Mouse (Mus musculus): ENCODE data around the gene Osgin1.

Osgin1 gene

DNA sequence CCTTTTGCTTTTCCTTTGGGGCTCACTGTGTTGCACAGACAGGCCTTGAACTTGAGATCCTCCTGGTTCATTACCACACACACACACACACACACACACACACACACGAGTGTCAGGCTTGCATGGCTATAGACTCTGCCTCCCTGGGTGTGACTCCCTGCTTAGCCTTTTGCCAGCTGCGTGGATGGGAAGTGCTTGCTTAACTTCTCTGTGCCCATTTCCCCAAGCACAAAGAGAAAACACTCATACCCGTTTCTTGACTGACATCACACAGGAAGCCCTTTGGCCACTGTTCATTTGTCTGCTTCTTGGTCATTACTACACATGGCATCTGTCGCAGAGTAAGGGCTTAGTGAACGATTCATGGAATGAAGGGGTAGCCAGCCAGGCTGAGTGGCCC lies 8.1 kb downstream of the Osgin1 start:
- DNase-seq (ENCODE audit: low read depth in 2 of 2, low spot score in 2 of 2): no peak

DNA sequence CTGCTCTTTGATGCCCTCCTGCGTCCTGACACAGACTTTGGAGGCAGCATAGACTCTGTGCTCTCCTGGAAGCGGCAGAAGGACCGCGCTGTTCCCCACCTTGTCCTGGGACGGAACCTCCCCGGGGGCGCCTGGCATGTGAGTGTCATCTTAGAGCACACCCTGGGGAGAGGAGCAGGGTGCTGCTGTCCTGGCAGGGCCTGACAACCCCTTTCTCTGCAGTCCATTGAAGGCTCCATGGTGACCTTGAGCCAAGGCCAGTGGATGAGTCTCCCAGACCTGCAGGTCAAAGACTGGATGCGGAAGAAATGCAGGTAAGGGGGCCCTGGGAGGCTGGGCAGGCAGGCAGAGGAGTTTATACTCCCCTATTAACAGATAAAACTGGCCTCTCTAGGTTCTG lies 9.0 kb downstream of the Osgin1 start:
- DNase-seq (ENCODE audit: low read depth in 2 of 2, low spot score in 2 of 2): no peak

DNA sequence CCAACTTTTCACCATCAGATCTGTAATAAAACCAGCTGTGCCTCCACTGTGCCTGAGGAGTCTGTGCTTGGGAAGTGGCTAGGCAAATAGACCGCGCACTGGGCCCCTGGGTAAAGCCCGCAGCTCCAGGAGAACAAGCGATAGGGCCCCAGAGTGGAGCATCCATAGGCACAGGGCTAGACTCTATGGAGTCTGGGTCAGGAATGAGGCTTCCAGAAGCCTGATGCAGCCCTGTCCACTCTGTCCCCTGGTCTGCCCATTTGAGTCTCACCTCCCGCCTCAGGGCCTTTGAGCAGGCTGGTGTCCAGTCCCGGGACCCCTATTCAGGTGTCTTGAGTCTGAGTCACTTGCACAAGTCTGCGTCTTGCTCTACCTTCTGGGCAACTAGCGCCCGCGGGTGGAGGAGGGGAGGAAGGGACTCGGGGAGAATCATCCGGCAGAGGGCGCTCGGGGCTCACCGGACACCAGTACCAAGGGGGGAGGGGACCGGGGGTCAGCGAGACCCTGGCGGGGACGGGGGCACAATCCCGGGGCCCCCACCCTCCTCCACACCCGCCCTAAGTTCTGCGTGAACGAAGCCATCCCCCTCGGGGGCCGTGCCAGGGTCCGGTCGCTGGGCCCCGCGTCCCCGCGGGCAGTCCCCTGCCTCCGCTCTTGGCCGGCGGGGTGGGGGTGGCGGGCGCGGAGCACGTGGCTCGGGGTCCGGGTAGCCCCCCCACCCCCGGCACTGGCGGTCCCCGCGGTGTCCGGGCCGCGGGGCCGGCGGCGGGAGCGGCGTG lies 12.5 kb downstream of the Osgin1 start, which contains the start of gene Necab2:
Necab2 (plus strand) TSS at position 509 of the 779 bp plus-strand sequence.
- peak; percentile 50 to 61 for DNase-seq (ENCODE audit: low read depth in 2 of 2, low spot score in 2 of 2)

DNA sequence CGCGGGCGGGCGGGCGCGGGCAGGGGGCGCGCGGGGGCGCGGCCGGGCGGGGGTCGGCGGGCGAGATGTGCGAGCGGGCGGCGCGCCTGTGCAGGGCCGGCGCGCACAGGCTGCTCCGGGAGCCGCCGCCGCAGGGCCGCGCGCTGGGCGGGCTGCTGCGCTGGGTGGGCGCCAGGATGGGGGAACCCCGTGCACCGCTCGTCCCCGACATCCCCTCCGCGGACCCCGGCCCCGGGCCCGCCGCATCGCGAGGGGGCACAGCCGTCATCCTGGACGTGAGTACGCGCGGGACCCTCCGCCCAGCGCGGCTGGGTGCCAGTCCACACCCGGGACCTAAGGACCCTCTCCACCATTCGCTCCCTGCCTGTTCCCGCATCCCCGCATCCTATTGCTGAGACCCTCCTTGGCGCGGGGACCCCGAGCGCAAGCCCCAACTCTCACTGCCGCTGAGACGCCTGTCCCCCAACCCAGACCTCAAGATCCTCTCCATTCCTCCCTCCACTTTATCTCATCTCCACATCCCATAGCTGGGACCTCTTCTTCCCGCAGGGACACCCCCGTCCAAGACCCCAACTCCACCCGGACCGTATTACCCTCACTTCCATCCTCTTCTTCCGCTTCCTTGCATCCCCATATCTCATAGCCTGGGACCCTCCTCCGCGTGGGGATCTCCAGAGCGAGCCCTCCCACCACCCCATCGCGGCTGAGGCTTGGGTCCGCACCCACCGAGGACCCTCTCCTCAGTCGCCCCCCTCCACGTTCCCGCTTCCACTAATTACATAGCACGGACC lies 13.3 kb downstream of the Osgin1 start:
- no peak for DNase-seq (ENCODE audit: low read depth in 2 of 2, low spot score in 2 of 2)

DNA sequence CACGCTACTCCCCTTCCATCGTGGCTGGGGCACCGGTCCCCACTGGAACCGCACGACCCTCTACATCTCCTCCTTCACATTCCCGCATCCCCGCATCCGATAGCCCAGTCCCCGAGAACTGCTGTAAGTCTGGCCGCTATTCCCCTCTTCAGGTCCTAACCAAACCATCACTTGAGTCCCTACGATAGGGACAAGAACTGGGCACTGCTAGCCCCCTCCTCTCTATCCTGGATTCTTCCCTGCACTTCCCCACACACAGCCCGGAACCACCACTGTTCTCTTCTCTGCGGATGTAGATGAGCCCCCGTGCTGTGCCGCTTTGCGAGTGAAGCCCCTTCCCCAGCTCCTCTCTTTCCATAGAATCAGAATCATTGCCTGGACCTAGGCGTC lies 13.9 kb downstream of the Osgin1 start:
- no peak for DNase-seq (ENCODE audit: low read depth in 2 of 2, low spot score in 2 of 2)

DNA sequence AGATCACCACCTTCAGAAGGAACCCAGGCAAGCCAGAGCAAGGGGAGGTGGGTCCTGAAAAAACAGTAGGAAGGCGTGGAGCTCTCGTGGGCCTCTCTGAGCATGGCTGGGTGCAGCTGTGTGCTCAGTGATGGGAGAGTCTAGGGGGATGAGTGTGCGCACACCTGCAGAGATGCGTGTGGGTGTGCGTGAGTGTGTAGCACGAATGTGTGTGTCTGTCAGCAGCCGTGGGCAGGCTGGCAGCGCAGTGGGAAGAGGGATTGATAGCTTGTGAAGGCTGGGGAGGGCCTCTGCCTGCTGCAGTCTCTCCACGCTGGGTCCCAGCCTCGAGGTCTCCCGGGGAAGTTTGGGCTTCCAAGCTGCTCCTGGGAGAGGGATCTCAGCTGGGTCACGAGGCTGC lies 15.7 kb downstream of the Osgin1 start:
- DNase-seq (ENCODE audit: low read depth in 2 of 2, low spot score in 2 of 2): no peak

DNA sequence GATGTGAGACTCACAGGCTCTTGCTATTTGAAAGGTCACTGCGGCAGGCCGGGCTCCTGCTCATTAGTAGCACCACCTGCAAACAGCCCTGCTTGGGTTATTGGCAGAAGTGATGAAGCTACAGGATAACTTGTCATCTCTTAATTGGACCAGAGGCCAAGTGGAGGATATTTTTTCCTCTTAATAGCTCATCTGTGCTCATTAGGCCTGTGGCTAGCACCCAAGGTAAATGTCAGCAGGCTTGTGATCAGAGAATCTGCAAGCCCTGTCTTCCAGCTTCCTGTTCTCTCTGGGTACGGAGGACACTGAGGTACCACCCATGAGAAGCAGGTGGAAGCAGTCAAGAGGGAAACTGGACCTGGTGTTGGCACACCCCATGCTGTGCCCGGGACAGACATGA lies 17.2 kb downstream of the Osgin1 start:
- no peak for DNase-seq (ENCODE audit: low read depth in 2 of 2, low spot score in 2 of 2)

DNA sequence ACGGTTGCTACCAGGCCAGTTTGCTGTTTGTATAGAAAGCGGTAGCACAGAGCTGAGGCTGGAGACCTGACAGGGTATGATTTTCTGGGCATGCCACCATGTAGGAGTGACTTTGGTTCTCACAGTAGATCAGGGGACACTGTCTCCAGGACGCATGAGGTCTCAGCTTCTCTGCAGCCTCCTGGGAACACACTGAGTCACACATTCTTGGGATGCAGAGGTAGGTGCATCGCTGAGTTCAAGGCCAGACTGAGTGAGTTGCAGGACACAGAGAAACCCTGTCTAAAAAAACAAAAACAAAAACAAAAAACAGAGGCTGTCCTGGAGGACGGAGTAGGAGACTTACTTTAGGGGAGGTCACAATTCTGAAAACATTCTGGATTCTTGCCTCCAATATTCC lies 19.0 kb downstream of the Osgin1 start:
- no peak for DNase-seq (ENCODE audit: low read depth in 2 of 2, low spot score in 2 of 2)

DNA sequence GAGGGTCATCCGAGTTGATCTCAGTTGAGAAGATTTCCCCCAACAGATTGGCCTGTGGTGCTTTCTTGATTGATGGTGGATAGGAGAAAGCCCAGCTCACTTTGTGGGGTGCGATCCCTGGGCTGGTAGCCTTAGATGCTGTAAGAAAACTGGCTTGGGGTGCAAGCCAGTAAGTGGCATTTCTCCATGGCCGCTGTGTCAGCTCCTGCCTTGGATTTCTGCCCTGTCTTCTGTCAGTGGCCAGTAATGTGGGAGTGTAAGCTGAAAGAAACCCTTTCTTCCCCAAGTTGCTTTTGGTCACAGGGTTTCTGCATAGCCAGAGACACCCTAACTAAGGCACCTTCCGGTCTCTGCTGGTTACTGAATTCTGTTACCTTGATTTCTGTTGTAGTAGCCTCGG lies 22.1 kb downstream of the Osgin1 start:
- DNase-seq (ENCODE audit: low read depth in 2 of 2, low spot score in 2 of 2): no peak

DNA sequence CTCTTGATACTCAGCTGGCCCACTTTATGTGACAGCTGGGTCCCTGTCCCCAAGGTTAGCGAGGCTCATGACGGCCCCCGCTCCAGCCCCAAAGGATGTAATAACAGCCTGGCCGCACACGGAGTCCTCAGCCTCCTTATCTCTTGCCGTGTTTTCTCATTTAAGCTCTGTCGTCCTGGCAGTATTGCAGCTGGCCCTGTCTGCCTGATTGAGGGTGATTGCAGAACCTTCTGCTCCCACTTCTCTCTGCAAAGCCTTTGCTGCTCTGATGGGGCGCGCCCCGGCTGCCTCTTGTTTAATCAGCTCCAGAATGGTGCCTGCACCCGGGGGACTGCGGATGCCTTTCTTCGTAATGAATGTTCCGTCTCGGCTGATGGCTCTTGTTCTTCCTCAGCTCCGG lies 25.8 kb downstream of the Osgin1 start:
- no peak for DNase-seq (ENCODE audit: low read depth in 2 of 2, low spot score in 2 of 2)

DNA sequence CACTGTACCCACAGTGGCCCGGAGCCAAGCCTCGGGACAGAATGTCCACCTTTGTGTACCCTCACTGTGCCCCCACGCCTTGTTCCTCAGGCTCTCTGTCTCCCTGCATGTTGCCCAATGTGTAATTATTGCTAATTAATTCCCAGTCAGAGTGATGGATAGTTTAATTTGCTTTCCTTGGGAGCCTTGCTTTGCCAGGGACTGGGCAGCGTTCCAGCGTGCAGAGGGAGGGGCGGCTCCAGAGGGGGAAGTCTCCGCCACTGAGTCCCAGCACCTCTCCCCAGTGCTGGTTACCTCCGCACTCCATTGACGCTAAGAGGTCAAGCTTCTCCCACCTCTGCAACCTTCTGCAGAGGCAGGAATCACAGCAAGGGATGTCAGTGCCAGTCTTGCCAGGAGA lies 27.4 kb downstream of the Osgin1 start:
- no peak for DNase-seq (ENCODE audit: low read depth in 2 of 2, low spot score in 2 of 2)

DNA sequence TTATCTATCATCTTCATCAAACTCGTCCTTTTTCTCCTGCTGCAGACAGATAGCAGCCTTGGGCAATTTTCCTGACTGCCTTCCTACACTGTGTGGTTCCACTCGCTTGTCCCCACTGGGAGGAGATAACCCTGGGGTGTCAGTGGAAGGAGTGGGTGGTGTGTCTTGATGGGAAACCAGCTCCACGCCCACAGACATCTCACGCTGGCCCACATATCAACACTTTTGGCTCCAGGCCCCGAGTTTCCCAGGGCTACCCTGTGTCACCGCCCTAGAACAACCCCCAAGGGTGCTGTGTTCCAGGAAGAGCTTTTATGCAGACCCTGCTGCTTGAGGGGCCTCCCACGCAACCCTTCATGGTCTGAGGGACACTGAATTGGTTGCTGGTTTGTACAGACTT lies 29.8 kb downstream of the Osgin1 start:
- no peak for DNase-seq (ENCODE audit: low read depth in 2 of 2, low spot score in 2 of 2)

DNA sequence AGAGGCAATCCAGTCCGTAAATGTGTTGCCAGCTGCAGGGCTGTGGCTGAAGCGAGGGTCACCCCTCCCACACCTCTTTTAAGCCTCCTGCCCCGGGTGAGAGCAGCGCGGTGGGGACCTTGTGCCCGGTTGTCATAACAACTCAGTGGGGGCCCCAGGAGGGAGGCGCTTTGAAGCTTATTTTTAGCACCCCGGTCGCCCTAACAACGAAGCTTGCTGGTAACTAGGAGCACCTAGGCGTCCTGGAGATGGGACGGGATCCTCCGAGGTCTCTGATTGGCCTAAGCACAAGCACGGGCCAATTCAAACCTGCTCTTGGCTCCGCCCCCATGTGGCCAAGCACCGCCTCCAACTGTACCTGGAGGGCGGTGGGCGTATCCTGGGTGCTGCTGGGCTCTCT lies 32.2 kb downstream of the Osgin1 start:
- no peak for DNase-seq (ENCODE audit: low read depth in 2 of 2, low spot score in 2 of 2)

DNA sequence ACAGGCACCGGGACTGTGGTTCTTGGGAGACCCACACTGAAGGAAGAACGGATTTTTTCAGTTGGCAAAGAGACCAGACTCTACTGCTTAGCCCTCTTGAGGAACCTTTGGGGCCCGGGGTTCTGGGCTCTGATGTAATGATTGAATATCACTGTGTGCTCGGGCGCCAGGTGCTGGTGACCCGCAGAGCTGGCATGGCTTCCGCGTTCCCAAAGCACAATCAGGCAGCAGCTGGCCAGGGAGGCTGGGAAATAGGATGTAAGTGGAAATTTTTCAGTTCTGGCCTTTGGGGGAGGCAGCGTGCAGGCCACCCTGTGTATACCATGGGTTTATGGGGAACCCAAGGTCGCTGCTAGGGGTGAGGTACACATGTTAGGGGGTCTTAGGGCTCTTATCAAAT lies 32.9 kb downstream of the Osgin1 start:
- no peak for DNase-seq (ENCODE audit: low read depth in 2 of 2, low spot score in 2 of 2)

DNA sequence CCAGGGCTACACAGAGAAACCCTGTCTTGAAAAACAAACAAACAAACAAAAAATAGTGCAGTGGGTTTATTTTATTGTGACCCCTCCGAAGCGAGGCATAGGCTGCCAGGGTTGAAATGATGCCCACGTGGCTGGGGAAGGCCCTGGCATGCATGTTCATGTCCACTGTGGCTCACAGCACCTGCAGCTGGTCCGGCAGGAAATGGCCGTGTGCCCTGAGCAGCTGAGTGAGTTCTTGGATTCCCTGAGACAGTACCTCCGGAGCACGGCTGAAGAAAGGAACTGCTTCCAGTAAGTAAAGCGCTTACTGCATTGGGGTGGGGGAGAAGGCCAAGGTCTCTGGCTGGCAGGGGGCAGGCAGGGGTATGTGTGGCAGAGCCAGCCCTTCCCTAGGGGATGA lies 34.2 kb downstream of the Osgin1 start:
- no peak for DNase-seq (ENCODE audit: low read depth in 2 of 2, low spot score in 2 of 2)

DNA sequence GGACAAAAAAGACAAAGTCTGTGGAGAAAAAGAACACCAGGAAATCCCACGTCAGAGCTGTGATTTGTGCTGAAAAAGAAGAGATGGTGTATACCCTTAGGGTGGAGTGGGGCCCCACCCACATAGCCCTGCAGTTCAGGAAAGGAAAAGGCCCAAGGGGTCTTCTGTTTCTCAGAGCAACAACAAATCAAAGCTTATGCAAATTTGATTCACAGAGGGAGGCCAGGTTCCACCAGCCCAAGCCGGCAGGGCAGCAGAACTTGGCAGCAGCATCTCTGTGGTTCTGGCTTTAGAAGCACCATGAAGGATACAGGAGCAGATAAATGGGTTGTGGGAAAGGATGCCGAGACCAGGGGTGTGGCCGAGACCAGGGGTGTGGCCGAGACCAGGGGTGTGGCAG lies 44.8 kb downstream of the Osgin1 start:
- DNase-seq (ENCODE audit: low read depth in 2 of 2, low spot score in 2 of 2): no peak

DNA sequence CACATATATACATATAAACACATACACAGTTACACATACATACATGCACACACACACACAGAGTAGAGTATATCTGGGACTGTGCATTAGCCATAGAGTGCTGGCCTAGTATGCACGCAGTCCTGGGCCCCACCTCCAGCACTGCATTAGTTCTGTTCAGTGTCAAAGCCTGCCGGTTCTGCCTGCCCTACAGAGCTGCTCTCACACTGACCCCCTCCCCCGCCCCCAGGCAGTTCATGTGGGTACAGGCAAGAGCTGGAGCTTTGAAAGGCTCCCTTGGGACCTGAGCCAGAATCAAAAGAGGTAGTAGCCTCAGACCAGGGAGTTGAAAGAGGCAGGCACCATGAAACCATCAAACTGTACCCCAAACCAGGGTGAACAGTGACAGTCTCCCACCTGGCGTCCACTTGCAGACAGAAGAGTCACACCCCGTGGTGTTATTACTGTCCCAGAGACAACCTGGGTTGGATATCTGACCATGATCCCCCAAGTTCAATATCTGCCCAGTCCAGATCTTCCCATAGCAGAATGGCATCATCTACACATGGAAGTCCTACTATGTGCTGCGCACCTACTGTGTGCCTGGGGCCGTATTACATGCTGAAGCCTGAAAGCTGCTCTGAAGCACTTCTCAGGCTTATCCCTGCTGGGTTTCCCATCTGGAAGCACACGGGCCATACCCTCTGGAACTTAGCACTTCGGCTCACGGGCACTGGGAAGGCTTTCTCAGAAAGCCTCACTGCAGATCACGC lies 50.4 kb downstream of the Osgin1 start:
- no peak for DNase-seq (ENCODE audit: low read depth in 2 of 2, low spot score in 2 of 2)

DNA sequence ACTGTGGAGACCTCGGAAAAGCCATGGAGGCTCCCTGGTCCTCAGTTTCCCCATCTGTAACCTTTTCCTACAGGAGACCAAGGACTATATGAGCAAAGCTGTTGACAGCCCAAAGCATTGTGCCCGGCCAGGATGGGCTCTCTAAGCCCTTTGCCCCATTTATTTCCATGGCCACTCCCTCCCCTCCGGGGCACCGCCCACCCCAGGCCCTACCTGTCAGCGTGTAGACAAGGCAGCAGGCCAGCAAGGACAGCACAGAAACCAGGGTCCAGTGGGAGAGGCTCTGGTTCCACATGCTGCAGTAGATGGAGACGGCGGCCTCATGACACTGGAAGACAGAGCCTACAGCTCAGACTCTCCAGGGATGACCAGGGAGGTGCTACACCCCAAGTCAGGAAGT lies 53.2 kb downstream of the Osgin1 start:
- no peak for DNase-seq (ENCODE audit: low read depth in 2 of 2, low spot score in 2 of 2)

Measured in CD8-positive naive resting alpha-beta T cell, adult 2 months (primary cell).